Mouse (Mus musculus) kidney, adult 10 weeks (tissue): ENCODE results near the gene H2afb2. TPM values are rescaled to one million over a fixed set of nuclear protein-coding genes. Genes with fewer than 3 reads are reported as not detected.

Experiments
- polyA plus RNA-seq: library from polyadenylated mRNA; stranded (reverse); fragments of 350-450 nt; fragmentation: Illumina TruSeq; extraction: RNeasy Lipid Tissue Mini Kit (QIAGEN cat#74804); gene quantifications from one replicate; pipeline ENCODE4 v1.2.3, GENCODE M21; 2014; ENCODE audit warnings: low read depth, low replicate concordance

The H2afb2 gene
- polyA plus RNA-seq: not detected

GRCm38 (mm10) chrX:116680878-116681277 is at the start of gene H2afb2:
Gene H2afb2, plus strand, starts transcription at chrX:116681178.

Other genes starting within 250 kb of the H2afb2 start
- not detected for gene Cpxcr1, start 232.2 kb upstream of the H2afb2 start, polyA plus RNA-seq